Mouse (Mus musculus): ENCODE measurements at regions not wholly inside any gene's neighbourhood (a gene's known extent, or its start where the extent isn't known, plus 50 kb on each side); places are given as distances from the start of the nearest gene placed in this dataset.

DNA sequence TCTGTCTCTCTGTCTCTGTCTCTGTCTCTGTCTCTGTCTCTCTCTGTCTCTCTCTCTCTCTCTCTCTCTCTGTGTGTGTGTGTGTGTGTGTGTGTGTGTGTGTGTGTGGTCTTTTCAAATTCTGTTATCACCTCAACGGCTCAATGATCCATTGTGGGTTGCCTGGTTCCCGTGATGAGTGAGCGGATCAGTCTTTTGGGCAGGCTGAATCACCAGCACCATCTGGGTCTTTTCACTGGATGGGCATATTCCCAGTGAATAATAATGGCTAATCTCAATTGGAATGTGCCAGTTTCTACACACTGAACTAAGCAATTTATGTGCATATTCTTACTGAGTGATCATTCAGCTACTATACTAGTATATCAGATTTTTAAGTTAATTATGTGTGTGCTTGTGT lies 216.4 kb downstream of the Lmx1a start:
- no peaks in the 10 kb centered on the region for H3K4me1 ChIP-seq (ENCODE audit: control insufficient read depth, insufficient read depth, low read length)
- no peak overlapping the region for H3K4me3 ChIP-seq (ENCODE audit: insufficient read depth, low read depth, low read length)
- H3K27ac ChIP-seq (ENCODE audit: insufficient read depth, low read depth, low read length), result no peak overlapping the region
- TF ChIP-seq POLR2A (IDR thresholded peaks at IDR 0.05; ENCODE audit: insufficient read depth, low read depth, low read length) (no peak), CTCF (IDR thresholded peaks at IDR 0.05; ENCODE audit: insufficient read depth, low read depth, low read length) (no peak)
- 56% methylated on average over 3 of the region's 3 CpGs for WGBS

DNA sequence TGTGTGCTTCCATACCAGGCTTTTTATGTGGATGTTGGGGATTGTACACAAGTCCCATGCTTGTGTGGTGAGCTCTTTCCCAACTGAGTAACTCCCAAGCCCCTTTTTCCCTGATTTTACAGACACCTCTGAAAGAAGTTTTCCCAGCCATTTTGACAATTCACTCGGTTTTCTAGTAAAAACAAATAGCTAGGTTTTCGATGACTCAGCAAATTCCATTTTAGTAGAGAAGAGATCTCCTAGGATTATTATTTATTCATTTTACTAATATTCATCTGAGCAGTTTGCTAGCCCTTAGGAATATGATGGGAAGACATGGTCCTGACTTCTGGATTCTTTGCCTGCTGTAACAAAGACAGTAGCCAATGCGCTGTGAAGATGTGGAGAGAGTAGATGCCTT lies 223.0 kb downstream of the Lmx1a start:
- no peak for TF ChIP-seq POLR2A (IDR thresholded peaks at IDR 0.05; ENCODE audit: insufficient read depth, low read depth, low read length)
- no peak for TF ChIP-seq CTCF (IDR thresholded peaks at IDR 0.05; ENCODE audit: insufficient read depth, low read depth, low read length)
- H3K4me3 ChIP-seq (ENCODE audit: insufficient read depth, low read depth, low read length), result no peak overlapping the region
- H3K4me1 ChIP-seq (ENCODE audit: control insufficient read depth, insufficient read depth, low read length), result no peaks in the 10 kb centered on the region
- 89% methylated on average over 3 of the region's 3 CpGs for WGBS
- H3K27ac ChIP-seq (ENCODE audit: insufficient read depth, low read depth, low read length), result no peak overlapping the region

DNA sequence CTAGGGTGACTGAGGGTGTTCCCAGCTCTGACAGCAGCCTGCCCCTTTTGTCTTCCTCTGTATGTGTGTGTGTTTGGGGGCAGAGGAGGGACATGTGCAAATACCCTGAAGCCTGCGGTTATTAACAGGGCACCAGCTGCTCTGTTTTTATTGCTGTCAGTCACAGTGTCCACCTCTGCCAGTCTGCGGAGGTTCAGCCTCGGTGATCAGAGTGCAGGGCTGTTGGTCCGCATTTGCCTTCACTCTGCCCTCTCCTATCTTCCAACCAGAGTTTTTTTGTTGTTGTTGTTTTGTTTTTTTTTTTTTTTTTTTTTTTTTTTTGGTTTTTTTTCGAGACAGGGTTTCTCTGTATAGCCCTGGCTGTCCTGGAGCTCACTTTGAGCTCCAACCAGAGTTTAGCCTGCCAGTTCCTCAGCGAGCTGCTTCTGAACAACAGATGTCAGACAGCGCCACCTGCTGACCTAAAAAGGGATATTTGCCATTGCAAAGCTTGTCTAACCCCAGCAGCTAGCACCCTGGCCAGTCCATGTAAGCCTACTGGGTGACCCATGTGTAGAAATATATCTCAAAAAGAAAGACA lies 226.0 kb downstream of the Lmx1a start:
- 31% methylated on average over 7 of the region's 7 CpGs for WGBS
- H3K27ac ChIP-seq (ENCODE audit: insufficient read depth, low read depth, low read length), result no peak overlapping the region
- no peaks in the 10 kb centered on the region for H3K4me1 ChIP-seq (ENCODE audit: control insufficient read depth, insufficient read depth, low read length)
- no peak overlapping the region for H3K4me3 ChIP-seq (ENCODE audit: insufficient read depth, low read depth, low read length)
- TF ChIP-seq CTCF (IDR thresholded peaks at IDR 0.05; ENCODE audit: insufficient read depth, low read depth, low read length) (no peak), POLR2A (IDR thresholded peaks at IDR 0.05; ENCODE audit: insufficient read depth, low read depth, low read length) (no peak)

DNA sequence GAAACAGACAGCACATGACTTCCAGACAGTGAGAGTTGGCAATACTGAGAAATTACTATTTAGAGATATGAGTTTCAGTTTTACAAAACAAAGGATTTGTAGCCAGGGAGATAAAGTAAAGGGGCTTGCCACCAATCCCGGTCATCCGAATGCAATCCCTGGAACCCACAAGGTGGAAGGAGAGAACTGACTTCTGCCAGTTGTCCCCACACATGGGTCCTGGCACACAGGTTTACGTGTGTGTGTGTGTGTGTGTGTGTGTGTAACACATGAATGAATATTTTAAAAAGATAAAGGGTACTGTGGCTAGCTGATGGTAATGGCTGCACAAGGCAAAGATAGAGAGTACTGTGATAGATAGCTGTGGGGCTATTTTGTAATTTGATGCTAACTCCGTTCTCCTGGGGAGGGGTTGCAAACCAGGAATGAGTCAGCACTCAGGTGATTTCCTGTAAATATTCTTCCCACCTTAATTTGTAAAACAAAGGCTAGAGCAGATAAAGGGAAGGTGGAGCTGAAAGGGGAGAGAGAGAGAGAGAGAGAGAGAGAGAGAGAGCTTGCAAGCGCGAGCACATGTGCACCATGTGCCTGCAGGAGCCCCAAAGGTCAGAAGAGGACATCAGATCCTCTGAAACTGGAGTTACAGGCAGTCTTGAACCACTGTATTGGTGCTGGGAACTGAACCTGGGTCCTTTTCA lies 226.7 kb downstream of the Lmx1a start:
- WGBS, result 78% methylated on average over 6 of the region's 6 CpGs
- no peaks in the 10 kb centered on the region for H3K4me1 ChIP-seq (ENCODE audit: control insufficient read depth, insufficient read depth, low read length)
- TF ChIP-seq CTCF (IDR thresholded peaks at IDR 0.05; ENCODE audit: insufficient read depth, low read depth, low read length) (no peak), POLR2A (IDR thresholded peaks at IDR 0.05; ENCODE audit: insufficient read depth, low read depth, low read length) (no peak)

DNA sequence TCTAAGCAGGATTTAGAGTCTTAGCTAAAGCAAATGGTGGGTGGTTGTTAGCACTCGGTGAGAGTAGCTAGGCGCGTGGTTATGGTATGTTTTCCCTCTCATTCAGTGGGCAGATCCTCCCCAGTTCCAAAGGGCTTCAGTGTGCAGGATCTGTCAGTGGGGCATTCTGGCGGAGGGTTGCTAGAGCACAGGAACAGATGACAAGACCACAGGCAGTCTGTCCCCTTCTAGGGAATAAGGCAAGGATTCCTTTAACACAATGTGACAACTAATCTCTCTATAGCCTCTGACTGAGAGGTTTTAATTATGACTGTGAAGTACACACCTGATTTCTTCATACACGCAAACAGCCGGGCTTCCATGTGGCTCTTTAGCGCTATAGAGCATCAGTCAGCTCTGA lies 233.9 kb downstream of the Lmx1a start:
- no peak overlapping the region for H3K27ac ChIP-seq (ENCODE audit: insufficient read depth, low read depth, low read length)
- no peak overlapping the region for H3K4me3 ChIP-seq (ENCODE audit: insufficient read depth, low read depth, low read length)
- peaks cover 4% of the 10 kb centered on the region for H3K4me1 ChIP-seq (ENCODE audit: control insufficient read depth, insufficient read depth, low read length)
- TF ChIP-seq POLR2A (IDR thresholded peaks at IDR 0.05; ENCODE audit: insufficient read depth, low read depth, low read length), result no peak
- TF ChIP-seq CTCF (IDR thresholded peaks at IDR 0.05; ENCODE audit: insufficient read depth, low read depth, low read length), result no peak
- WGBS, result 89% methylated on average over 7 of the region's 7 CpGs

More for the DNA sequence above, 226.7 kb downstream of the Lmx1a start:
- no peak overlapping the region for H3K4me3 ChIP-seq (ENCODE audit: insufficient read depth, low read depth, low read length)
- H3K27ac ChIP-seq (ENCODE audit: insufficient read depth, low read depth, low read length), result no peak overlapping the region

DNA sequence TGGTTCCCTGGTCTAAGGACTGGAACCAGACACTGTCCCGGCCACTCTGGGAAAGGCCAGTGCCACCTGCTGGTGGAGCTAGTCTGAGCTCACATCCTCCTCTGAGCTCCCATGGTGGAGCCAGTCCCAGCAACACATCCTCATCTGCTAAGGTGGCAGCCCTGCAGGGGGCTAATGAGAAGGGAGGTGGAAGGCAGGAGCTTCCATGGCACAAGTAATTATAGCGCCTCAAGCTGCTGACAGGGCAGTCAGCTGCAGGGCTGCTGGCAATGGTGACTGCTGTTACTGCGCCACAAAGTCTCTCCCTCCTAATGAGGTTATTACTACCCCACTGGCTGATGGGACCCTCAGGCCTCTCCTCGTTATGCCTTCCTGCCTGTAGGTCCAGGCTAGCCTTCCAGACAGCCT lies 239.0 kb downstream of the Lmx1a start:
- 26% methylated on average over 4 of the region's 4 CpGs for WGBS
- no peak overlapping the region for H3K4me3 ChIP-seq (ENCODE audit: insufficient read depth, low read depth, low read length)
- H3K4me1 ChIP-seq (ENCODE audit: control insufficient read depth, insufficient read depth, low read length), result peaks cover 19% of the 10 kb centered on the region
- TF ChIP-seq POLR2A (IDR thresholded peaks at IDR 0.05; ENCODE audit: insufficient read depth, low read depth, low read length) (no peak), CTCF (IDR thresholded peaks at IDR 0.05; ENCODE audit: insufficient read depth, low read depth, low read length) (no peak)
- H3K27ac ChIP-seq (ENCODE audit: insufficient read depth, low read depth, low read length), result no peak overlapping the region

DNA sequence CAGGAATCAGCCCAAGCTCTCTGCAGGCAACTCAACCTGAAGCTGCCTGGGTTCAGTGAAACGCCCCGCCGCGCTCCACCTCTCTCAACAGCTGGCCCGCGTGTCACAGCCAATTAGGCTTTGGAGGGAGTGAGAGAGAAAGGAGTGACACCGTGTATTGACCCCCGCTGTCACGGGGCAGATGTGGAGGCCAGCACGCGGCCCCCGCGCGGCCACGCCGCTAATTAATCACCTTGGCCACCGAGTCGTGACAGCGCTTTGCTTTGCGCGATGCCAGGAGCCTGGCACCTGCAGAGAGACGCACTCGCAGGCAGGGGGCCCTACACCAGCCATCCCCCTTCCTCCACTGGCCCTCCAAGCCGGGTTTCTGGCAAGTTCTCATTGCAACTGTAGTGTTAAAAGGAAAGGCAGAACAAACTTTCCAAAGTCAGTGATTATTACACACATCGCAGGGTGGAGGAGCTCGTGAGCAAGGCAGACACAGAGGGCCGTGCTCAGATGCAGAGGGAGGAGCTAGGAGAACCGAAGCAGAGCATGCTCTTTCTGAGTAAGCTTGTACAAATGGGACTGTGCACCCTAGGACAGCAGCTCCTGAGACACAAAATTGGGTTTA lies 240.8 kb downstream of the Lmx1a start:
- TF ChIP-seq CTCF (IDR thresholded peaks at IDR 0.05; ENCODE audit: insufficient read depth, low read depth, low read length), result peak; percentile 35; the same call in 1 of the 2 replicates
- TF ChIP-seq POLR2A (IDR thresholded peaks at IDR 0.05; ENCODE audit: insufficient read depth, low read depth, low read length), result no peak
- WGBS, result 3% methylated on average over 28 of the region's 28 CpGs
- no peak overlapping the region for H3K27ac ChIP-seq (ENCODE audit: insufficient read depth, low read depth, low read length)
- H3K4me1 ChIP-seq (ENCODE audit: control insufficient read depth, insufficient read depth, low read length), result peaks cover 19% of the 10 kb centered on the region
- H3K4me3 ChIP-seq (ENCODE audit: insufficient read depth, low read depth, low read length), result peak overlapping the region; percentile 32

DNA sequence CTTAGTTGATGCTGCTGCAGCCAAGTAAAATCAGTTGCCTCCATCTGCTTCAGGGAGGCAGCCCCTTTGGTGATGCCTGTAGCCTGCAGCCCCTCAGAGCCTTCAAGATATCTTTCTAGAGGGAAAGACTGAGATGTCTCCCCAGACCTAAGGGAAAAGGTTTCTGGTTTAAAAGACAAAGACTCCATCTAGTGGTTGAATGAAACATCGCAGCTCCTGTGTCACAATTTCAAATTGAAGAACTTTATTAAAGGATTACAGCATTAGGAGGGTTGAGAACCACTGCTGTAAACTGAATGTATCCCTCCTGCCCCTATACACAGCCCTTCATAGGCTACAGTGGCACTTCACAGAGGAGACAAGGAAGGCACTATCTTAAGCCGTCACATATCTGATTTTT lies 243.1 kb downstream of the Lmx1a start:
- peaks cover 19% of the 10 kb centered on the region for H3K4me1 ChIP-seq (ENCODE audit: control insufficient read depth, insufficient read depth, low read length)
- no peak overlapping the region for H3K4me3 ChIP-seq (ENCODE audit: insufficient read depth, low read depth, low read length)
- TF ChIP-seq CTCF (IDR thresholded peaks at IDR 0.05; ENCODE audit: insufficient read depth, low read depth, low read length), result no peak
- TF ChIP-seq POLR2A (IDR thresholded peaks at IDR 0.05; ENCODE audit: insufficient read depth, low read depth, low read length), result no peak
- 47% methylated on average over 2 of the region's 2 CpGs for WGBS
- H3K27ac ChIP-seq (ENCODE audit: insufficient read depth, low read depth, low read length), result no peak overlapping the region

DNA sequence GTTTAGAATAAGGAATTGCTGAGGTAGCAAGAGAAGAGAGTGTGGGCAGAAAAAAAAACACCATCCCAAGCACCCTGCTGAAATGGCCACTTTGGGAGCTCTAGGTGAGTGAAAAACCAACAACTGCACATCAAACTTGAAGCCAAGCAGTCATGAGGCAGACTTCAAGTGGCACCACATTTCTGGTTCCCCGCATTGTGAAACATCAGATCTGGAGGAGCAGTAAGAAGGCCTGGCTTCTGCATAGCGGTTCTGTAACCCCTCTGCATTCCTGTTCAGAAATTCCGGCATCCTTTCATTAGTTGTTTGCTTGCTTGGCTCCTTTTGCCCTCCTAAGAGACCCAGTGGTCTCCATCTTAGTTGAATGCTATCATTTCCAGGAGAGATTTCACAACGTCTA lies 247.7 kb downstream of the Lmx1a start:
- 89% methylated on average over 4 of the region's 4 CpGs for WGBS

More for the DNA sequence above, 247.7 kb downstream of the Lmx1a start:
- Histone ChIP-seq H3K4me1 (ENCODE audit: control insufficient read depth, insufficient read depth, low read length) (no peaks in the 10 kb centered on the region; the same call in 1 of the 2 replicates), H3K27ac (ENCODE audit: insufficient read depth, low read depth, low read length) (no peak overlapping the region), H3K4me3 (ENCODE audit: insufficient read depth, low read depth, low read length) (no peak overlapping the region)
- TF ChIP-seq POLR2A (IDR thresholded peaks at IDR 0.05; ENCODE audit: insufficient read depth, low read depth, low read length), result no peak
- TF ChIP-seq CTCF (IDR thresholded peaks at IDR 0.05; ENCODE audit: insufficient read depth, low read depth, low read length), result no peak
